Mouse (Mus musculus): ENCODE data around the gene Gm45785. TPM values are rescaled to one million over a fixed set of nuclear protein-coding genes. Genes with fewer than 3 reads are reported as not detected.
A peak's percentile ranks its signal among the peaks of the same experiment; 100 is the strongest.

Gm45785 gene
- polyA plus RNA-seq, 1 experiment = not detected

GRCm38 (mm10) chr7:140864761-140865160 is 8.6 kb upstream of the Gm45785 start:
- Histone ChIP-seq H3K9ac (ENCODE audit: low read depth, poor library complexity, severe bottlenecking) (no peak overlapping the region), H3K4me1 (ENCODE audit: control insufficient read depth, insufficient read depth, low read length) (no peaks in the 10 kb centered on the region), H3K4me3 (ENCODE audit: low read depth, low read length) (no peak overlapping the region), H3K9me3 (replicated peaks; ENCODE audit: control insufficient read depth, insufficient read depth, low read length, poor library complexity, severe bottlenecking) (no peaks in the 10 kb centered on the region), H3K27ac (ENCODE audit: insufficient read depth, low read length) (no peak overlapping the region), H3K36me3 (ENCODE audit: control insufficient read depth, insufficient read depth, low read length, poor library complexity, severe bottlenecking) (peaks cover 37% of the 10 kb centered on the region), H3K27me3 (ENCODE audit: control insufficient read depth, insufficient read depth, low read length, poor library complexity, severe bottlenecking) (no peaks in the 10 kb centered on the region)
- no peak for TF ChIP-seq CTCF (IDR thresholded peaks at IDR 0.05; ENCODE audit: low read depth, low read length)
- TF ChIP-seq POLR2A (IDR thresholded peaks at IDR 0.05; ENCODE audit: insufficient read depth, low read length) = no peak
- no peak for TF ChIP-seq EP300 (IDR thresholded peaks at IDR 0.05; ENCODE audit: insufficient read depth, low read depth, low read length)

DNA sequence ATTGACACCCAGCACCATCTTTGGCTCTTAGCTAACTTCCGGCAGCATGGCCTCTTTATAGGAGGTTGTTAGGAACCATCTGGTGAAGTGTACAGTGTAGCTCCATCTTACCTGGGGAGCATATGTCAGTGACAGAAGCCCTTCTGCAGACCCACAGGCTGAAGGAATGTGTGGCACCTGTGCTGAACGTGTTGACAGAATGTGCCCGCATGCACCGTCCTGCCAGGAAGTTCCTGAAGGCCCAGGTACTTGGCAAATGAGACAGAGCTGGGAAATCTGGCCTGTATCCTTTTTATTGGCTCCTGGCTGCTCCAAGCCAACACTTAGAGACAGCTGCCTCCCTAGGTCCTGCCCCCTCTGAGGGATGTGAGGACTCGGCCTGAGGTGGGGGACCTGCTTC is 4.6 kb upstream of the Gm45785 start:
- Histone ChIP-seq H3K9ac (ENCODE audit: low read depth, poor library complexity, severe bottlenecking) (no peak overlapping the region), H3K27me3 (ENCODE audit: control insufficient read depth, insufficient read depth, low read length, poor library complexity, severe bottlenecking) (no peaks in the 10 kb centered on the region), H3K4me3 (ENCODE audit: low read depth, low read length) (no peak overlapping the region), H3K36me3 (ENCODE audit: control insufficient read depth, insufficient read depth, low read length, poor library complexity, severe bottlenecking) (peaks cover 39% of the 10 kb centered on the region), H3K9me3 (replicated peaks; ENCODE audit: control insufficient read depth, insufficient read depth, low read length, poor library complexity, severe bottlenecking) (no peaks in the 10 kb centered on the region), H3K27ac (ENCODE audit: insufficient read depth, low read length) (no peak overlapping the region), H3K4me1 (ENCODE audit: control insufficient read depth, insufficient read depth, low read length) (peaks cover 3% of the 10 kb centered on the region)
- TF ChIP-seq EP300 (IDR thresholded peaks at IDR 0.05; ENCODE audit: insufficient read depth, low read depth, low read length) (no peak), CTCF (IDR thresholded peaks at IDR 0.05; ENCODE audit: low read depth, low read length) (no peak), POLR2A (IDR thresholded peaks at IDR 0.05; ENCODE audit: insufficient read depth, low read length) (no peak)

GRCm38 (mm10) chr7:140859997-140860396 is 3.9 kb upstream of the Gm45785 start:
- Histone ChIP-seq H3K4me3 (ENCODE audit: low read depth, low read length) (no peak overlapping the region), H3K9me3 (replicated peaks; ENCODE audit: control insufficient read depth, insufficient read depth, low read length, poor library complexity, severe bottlenecking) (no peaks in the 10 kb centered on the region), H3K36me3 (ENCODE audit: control insufficient read depth, insufficient read depth, low read length, poor library complexity, severe bottlenecking) (peaks cover 39% of the 10 kb centered on the region), H3K4me1 (ENCODE audit: control insufficient read depth, insufficient read depth, low read length) (peaks cover 3% of the 10 kb centered on the region), H3K27ac (ENCODE audit: insufficient read depth, low read length) (no peak overlapping the region), H3K9ac (ENCODE audit: low read depth, poor library complexity, severe bottlenecking) (no peak overlapping the region), H3K27me3 (ENCODE audit: control insufficient read depth, insufficient read depth, low read length, poor library complexity, severe bottlenecking) (no peaks in the 10 kb centered on the region)
- TF ChIP-seq CTCF (IDR thresholded peaks at IDR 0.05; ENCODE audit: low read depth, low read length) (no peak), POLR2A (IDR thresholded peaks at IDR 0.05; ENCODE audit: insufficient read depth, low read length) (no peak), EP300 (IDR thresholded peaks at IDR 0.05; ENCODE audit: insufficient read depth, low read depth, low read length) (no peak)

DNA sequence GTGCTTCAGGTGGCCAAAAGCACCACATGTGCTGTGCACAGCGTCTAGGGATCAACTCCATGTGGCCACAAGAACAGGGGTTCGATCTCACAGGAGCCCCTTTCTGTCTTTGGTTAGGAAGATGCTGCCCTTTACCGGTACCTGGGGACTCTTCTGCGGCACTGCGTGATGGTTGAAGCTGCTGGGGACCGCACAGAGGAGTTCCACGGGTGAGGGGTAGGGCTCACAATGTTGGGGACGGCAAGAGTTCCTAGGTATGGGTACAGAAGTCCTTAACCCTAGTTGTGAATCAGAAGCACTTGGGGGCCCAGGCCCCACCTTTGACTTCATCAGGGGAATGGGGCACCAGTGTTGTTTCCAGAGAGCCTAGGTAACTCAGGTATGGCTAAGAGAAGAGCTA is 2.6 kb upstream of the Gm45785 start:
- peaks cover 46% of the 10 kb centered on the region for H3K36me3 ChIP-seq (ENCODE audit: control insufficient read depth, insufficient read depth, low read length, poor library complexity, severe bottlenecking)
- H3K4me1 ChIP-seq (ENCODE audit: control insufficient read depth, insufficient read depth, low read length) = peaks cover 3% of the 10 kb centered on the region
- no peak overlapping the region for H3K27ac ChIP-seq (ENCODE audit: insufficient read depth, low read length)
- no peak for TF ChIP-seq POLR2A (IDR thresholded peaks at IDR 0.05; ENCODE audit: insufficient read depth, low read length)
- no peak for TF ChIP-seq CTCF (IDR thresholded peaks at IDR 0.05; ENCODE audit: low read depth, low read length)
- TF ChIP-seq EP300 (IDR thresholded peaks at IDR 0.05; ENCODE audit: insufficient read depth, low read depth, low read length) = no peak
- no peak overlapping the region for H3K9ac ChIP-seq (ENCODE audit: low read depth, poor library complexity, severe bottlenecking)
- peak overlapping the region; percentile 84 for H3K4me3 ChIP-seq (ENCODE audit: low read depth, low read length)
- H3K27me3 ChIP-seq (ENCODE audit: control insufficient read depth, insufficient read depth, low read length, poor library complexity, severe bottlenecking) = no peaks in the 10 kb centered on the region
- H3K9me3 ChIP-seq (replicated peaks; ENCODE audit: control insufficient read depth, insufficient read depth, low read length, poor library complexity, severe bottlenecking) = no peaks in the 10 kb centered on the region

DNA sequence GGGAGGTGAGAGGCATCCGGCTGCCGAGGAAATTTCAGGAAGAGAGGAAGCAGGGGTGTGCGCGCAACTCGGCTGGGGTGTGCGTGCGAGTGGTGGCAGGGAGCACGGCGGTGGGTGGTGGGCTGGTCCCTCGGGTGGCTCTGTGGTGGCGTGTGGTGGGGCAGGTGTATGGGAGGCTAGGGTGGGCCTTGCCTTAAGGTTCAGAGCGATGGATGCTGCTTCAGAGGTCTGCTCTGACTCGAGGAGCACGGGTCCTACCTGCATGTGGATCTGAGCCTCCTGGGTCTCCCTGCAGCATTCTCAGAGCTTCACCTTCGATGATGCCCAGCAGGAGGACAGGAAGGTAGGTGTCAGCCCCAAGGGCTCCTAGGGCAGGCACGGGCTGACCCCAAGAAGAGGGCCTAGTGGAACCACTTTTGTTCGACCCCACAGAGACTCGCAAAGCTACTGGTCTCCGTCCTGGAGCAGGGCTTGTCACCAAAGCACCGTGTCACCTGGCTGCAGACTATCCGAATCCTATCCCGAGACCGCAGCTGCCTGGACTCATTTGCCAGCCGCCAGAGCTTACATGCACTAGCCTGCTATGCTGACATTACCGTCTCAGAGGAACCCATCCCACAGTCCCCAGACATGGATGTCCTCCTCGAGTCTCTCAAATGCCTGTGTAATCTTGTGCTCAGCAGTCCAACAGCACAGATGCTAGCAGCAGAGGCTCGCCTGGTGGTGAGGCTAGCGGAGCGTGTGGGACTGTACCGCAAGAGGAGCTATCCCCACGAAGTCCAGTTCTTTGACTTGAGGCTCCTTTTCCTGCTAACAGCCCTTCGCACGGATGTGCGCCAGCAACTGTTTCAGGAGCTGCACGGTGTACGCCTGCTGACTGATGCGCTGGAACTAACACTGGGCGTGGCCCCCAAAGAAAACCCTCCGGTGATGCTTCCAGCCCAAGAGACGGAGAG is 1.7 kb upstream of the Gm45785 start, which contains the start of gene Bet1l:
Gene Bet1l, minus strand, starts transcription at position 28 of the 956 bp plus-strand sequence.
- peak within 1 kb of the TSS; percentile 84 for H3K4me3 ChIP-seq (ENCODE audit: low read depth, low read length)
- no peaks in the 10 kb centered on the region for H3K9me3 ChIP-seq (replicated peaks; ENCODE audit: control insufficient read depth, insufficient read depth, low read length, poor library complexity, severe bottlenecking)
- H3K36me3 ChIP-seq (ENCODE audit: control insufficient read depth, insufficient read depth, low read length, poor library complexity, severe bottlenecking) = peaks cover 41% of the 10 kb centered on the region
- no peak for TF ChIP-seq CTCF (IDR thresholded peaks at IDR 0.05; ENCODE audit: low read depth, low read length)
- no peak for TF ChIP-seq POLR2A (IDR thresholded peaks at IDR 0.05; ENCODE audit: insufficient read depth, low read length)
- TF ChIP-seq EP300 (IDR thresholded peaks at IDR 0.05; ENCODE audit: insufficient read depth, low read depth, low read length) = no peak
- H3K27ac ChIP-seq (ENCODE audit: insufficient read depth, low read length) = peak within 1 kb of the TSS; percentile 20
- H3K4me1 ChIP-seq (ENCODE audit: control insufficient read depth, insufficient read depth, low read length) = peaks cover 3% of the 10 kb centered on the region
- peak within 1 kb of the TSS; percentile 85 for H3K9ac ChIP-seq (ENCODE audit: low read depth, poor library complexity, severe bottlenecking)
- H3K27me3 ChIP-seq (ENCODE audit: control insufficient read depth, insufficient read depth, low read length, poor library complexity, severe bottlenecking) = no peaks in the 10 kb centered on the region
